Mouse (Mus musculus) ES-E14 (cell line): ENCODE results near the gene Dync1li1. TPM values are rescaled to one million over a fixed set of nuclear protein-coding genes. Genes with fewer than 3 reads are reported as not detected.
"Not testable (repeated sequence)": the region's sequence is repeated elsewhere in the genome, so short reads cannot be mapped to it uniquely, and the experiment has no call there.

ENCODE experiments used
- DNase-seq: peaks from one replicate; pipeline ENCODE4 v3.0.0-alpha.2; 2013; ENCODE audit warnings: low read depth, low spot score
- H3K27ac ChIP-seq: 2 replicates; pipeline ENCODE4 v1.5.1; 2012; ENCODE audit warnings: low read depth, mild to moderate bottlenecking, low read length, moderate library complexity, mixed read lengths; ENCODE audit not compliant: poor library complexity, insufficient read depth, severe bottlenecking
- H3K36me3 ChIP-seq: 2 replicates; pipeline ENCODE4 v1.6.1; 2012; ENCODE audit warnings: mild to moderate bottlenecking, low read length, moderate library complexity, mixed read lengths; ENCODE audit not compliant: control insufficient read depth, poor library complexity, insufficient read depth, severe bottlenecking
- H3K4me1 ChIP-seq, 2 experiments: fragments of 150-350 bp in 1 of 2; sonication (generic) in 1 of 2; 2 replicates each; pipeline ENCODE4 v1.6.1; 2012; ENCODE audit warnings: low read length in 2 of 2, mild to moderate bottlenecking in 1 of 2, mixed read lengths in 1 of 2; ENCODE audit not compliant: control insufficient read depth in 2 of 2, insufficient read depth in 2 of 2, poor library complexity in 1 of 2
- H3K4me3 ChIP-seq, 2 experiments: fragments of 150-350 bp in 1 of 2; sonication (generic) in 1 of 2; 2 replicates each; pipeline ENCODE4 v1.5.1; 2012; ENCODE audit warnings: low read length in 2 of 2, low read depth in 1 of 2, mild to moderate bottlenecking in 1 of 2, mixed read lengths in 1 of 2; ENCODE audit not compliant: insufficient read depth in 1 of 2, poor library complexity in 1 of 2, severe bottlenecking in 1 of 2
- H3K9ac ChIP-seq: 2 replicates; pipeline ENCODE4 v1.6.1; 2012; ENCODE audit warnings: low read depth, mild to moderate bottlenecking, low read length, mixed read lengths; ENCODE audit not compliant: poor library complexity, insufficient read depth, severe bottlenecking
- H3K9me3 ChIP-seq: fragments of 150-350 bp; sonication (generic); 2 replicates; pipeline ENCODE4 v1.6.1; 2012; ENCODE audit warnings: low read depth, mild to moderate bottlenecking, low read length; ENCODE audit not compliant: control insufficient read depth, insufficient read depth
- CHD2 ChIP-seq: IDR thresholded peaks from 2 replicates; pipeline ENCODE4 v1.6.1; 2014; ENCODE audit warnings: mild to moderate bottlenecking, low read depth, low read length, inconsistent platforms
- HCFC1 ChIP-seq: IDR thresholded peaks from 2 replicates; pipeline ENCODE4 v1.6.1; 2012; ENCODE audit warnings: low read length, inconsistent platforms, borderline replicate concordance; ENCODE audit not compliant: insufficient read depth
- MAFK ChIP-seq: IDR thresholded peaks from 2 replicates; pipeline ENCODE4 v1.6.1; 2014; ENCODE audit warnings: mild to moderate bottlenecking, low read depth, low read length, inconsistent platforms; ENCODE audit not compliant: insufficient read depth
- ZC3H11A ChIP-seq: IDR thresholded peaks from 2 replicates; pipeline ENCODE4 v1.6.1; 2012; ENCODE audit warnings: low read depth, mild to moderate bottlenecking, inconsistent platforms, low read length, borderline replicate concordance
- ZNF384 ChIP-seq: IDR thresholded peaks from 2 replicates; pipeline ENCODE4 v1.6.1; 2012; ENCODE audit warnings: low read depth, low read length, inconsistent platforms
- in situ Hi-C, 2 experiments: fragments of 600-800 bp; cut with MboI; formaldehyde crosslinking; loops; one replicate each; pipeline ENCODE4 v1.15.1; 2025; ENCODE audit warnings: low sequenced_read_pairs in 2 of 2, inconsistent platforms in 1 of 2; ENCODE audit not compliant: unreplicated experiment in 2 of 2
- total RNA-seq: library from RNA; depleted of rRNA; stranded (reverse); fragments of 300-350 nt; gene quantifications from 2 replicates; pipeline ENCODE4 v1.2.3, GENCODE M21; 2012

Dync1li1 gene
- total RNA-seq, 1 experiment, result 63.8 TPM

- Histone ChIP-seq H3K9ac (peak overlapping the region; percentile 84), H3K27ac (no peak overlapping the region), H3K4me3 (peak overlapping the region; percentile 84 to 94), H3K9me3 (no peaks in the 10 kb centered on the region), H3K4me1 (peaks cover 2 to 4% of the 10 kb centered on the region in 2 experiments; a peak in 3 of 4 replicates), H3K36me3 (peaks cover 7% of the 10 kb centered on the region; the same call in 1 of the 2 replicates)
- no peak for TF ChIP-seq HCFC1
- TF ChIP-seq MAFK, result no peak
- no peak for DNase-seq
- in situ Hi-C loops, result no loop called here
Measured at GRCm38 (mm10) chr9:114688953-114689407, 390 bp downstream of the Dync1li1 start.

- in situ Hi-C loops, result no loop called here
- H3K4me1 ChIP-seq, result peaks cover 4 to 5% of the 10 kb centered on the region in 2 experiments; a peak in 3 of 4 replicates
- DNase-seq, result peak; percentile 42
- peaks cover 9% of the 10 kb centered on the region; the same call in 1 of the 2 replicates for H3K36me3 ChIP-seq
- H3K4me3 ChIP-seq, result peak overlapping the region; percentile 52 to 94
- 0 out of 2 replicates have a peak, but pooled peaks have one; percentile 17 for TF ChIP-seq MAFK
- TF ChIP-seq ZC3H11A, result no peak
- H3K9me3 ChIP-seq, result no peaks in the 10 kb centered on the region
- peak overlapping the region; percentile 24 for H3K27ac ChIP-seq
- H3K9ac ChIP-seq, result peak overlapping the region; percentile 41
Measured at GRCm38 (mm10) chr9:114690119-114690601, 1.6 kb downstream of the Dync1li1 start.

GRCm38 (mm10) chr9:114691112-114691511, 2.5 kb downstream of the Dync1li1 start:
- Histone ChIP-seq H3K27ac (no peak overlapping the region), H3K4me1 (peaks cover 4 to 5% of the 10 kb centered on the region in 2 experiments; a peak in 3 of 4 replicates), H3K36me3 (peaks cover 9% of the 10 kb centered on the region; the same call in 1 of the 2 replicates), H3K4me3 (no peak overlapping the region), H3K9ac (no peak overlapping the region), H3K9me3 (no peaks in the 10 kb centered on the region)
- DNase-seq, result no peak
- TF ChIP-seq CHD2, result no peak
- no peak for TF ChIP-seq ZNF384
- TF ChIP-seq MAFK, result no peak
- in situ Hi-C loops, result no loop called here

GRCm38 (mm10) chr9:114695662-114696061, 7.1 kb downstream of the Dync1li1 start:
- in situ Hi-C loops, result not testable (repeated sequence)

GRCm38 (mm10) chr9:114697072-114697471, 8.5 kb downstream of the Dync1li1 start:
- no peak overlapping the region for H3K27ac ChIP-seq
- H3K9ac ChIP-seq, result no peak overlapping the region
- H3K36me3 ChIP-seq, result peaks cover 12% of the 10 kb centered on the region; the same call in 1 of the 2 replicates
- no peak overlapping the region for H3K4me3 ChIP-seq
- H3K9me3 ChIP-seq, result no peaks in the 10 kb centered on the region
- DNase-seq, result no peak
- H3K4me1 ChIP-seq, result peaks cover 3 to 7% of the 10 kb centered on the region in 2 experiments; a peak in 2 of 4 replicates
- in situ Hi-C loops, result no loop called here
- TF ChIP-seq MAFK, result no peak
- no peak for TF ChIP-seq HCFC1
- no peak for TF ChIP-seq ZC3H11A
- TF ChIP-seq ZNF384, result no peak
- TF ChIP-seq CHD2, result no peak

More at GRCm38 (mm10) chr9:114695662-114696061, 7.1 kb downstream of the Dync1li1 start:
- H3K4me3 ChIP-seq, H3K9ac ChIP-seq, DNase-seq, H3K27ac ChIP-seq, H3K9me3 ChIP-seq, H3K4me1 ChIP-seq: not testable (repeated sequence)
- peaks cover 12% of the 10 kb centered on the region; the same call in 1 of the 2 replicates for H3K36me3 ChIP-seq
